Mouse (Mus musculus): Measurements from ENCODE around the gene Prss35.

GRCm38 (mm10) chr9:86720794-86721193 lies 22.7 kb upstream of the Prss35 start:
- no peak for TF ChIP-seq HCFC1 (IDR thresholded peaks at IDR 0.05; ENCODE audit: borderline replicate concordance, insufficient read depth, low read length)
- TF ChIP-seq MAFK (IDR thresholded peaks at IDR 0.05; ENCODE audit: insufficient read depth, low read depth, low read length), result no peak
- TF ChIP-seq ZNF384 (IDR thresholded peaks at IDR 0.05; ENCODE audit: low read depth, low read length), result no peak

Measured in ES-E14 (cell line).